Mouse (Mus musculus) heart, adult 2 months (tissue): ENCODE measurements around the gene Otud7b.

ENCODE experiments used
- CTCF ChIP-seq: fragments of 200-600 bp; IDR thresholded peaks from 2 replicates; pipeline ENCODE4 v1.8.1; 2022; ENCODE audit warnings: antibody characterized with exemption, mild to moderate bottlenecking, moderate library complexity
- POLR2A ChIP-seq: fragments of 200-500 bp; IDR thresholded peaks from 2 replicates; pipeline ENCODE4 v1.6.1; 2011; ENCODE audit warnings: mild to moderate bottlenecking, low read depth, low read length, control low read depth; ENCODE audit not compliant: insufficient read depth

GRCm38 (mm10) chr3:96198181-96198580, 93.9 kb downstream of the Otud7b start:
- TF ChIP-seq CTCF = no peak
- TF ChIP-seq POLR2A = no peak
